Mouse (Mus musculus): ENCODE data around the gene Fzr1.

DNA sequence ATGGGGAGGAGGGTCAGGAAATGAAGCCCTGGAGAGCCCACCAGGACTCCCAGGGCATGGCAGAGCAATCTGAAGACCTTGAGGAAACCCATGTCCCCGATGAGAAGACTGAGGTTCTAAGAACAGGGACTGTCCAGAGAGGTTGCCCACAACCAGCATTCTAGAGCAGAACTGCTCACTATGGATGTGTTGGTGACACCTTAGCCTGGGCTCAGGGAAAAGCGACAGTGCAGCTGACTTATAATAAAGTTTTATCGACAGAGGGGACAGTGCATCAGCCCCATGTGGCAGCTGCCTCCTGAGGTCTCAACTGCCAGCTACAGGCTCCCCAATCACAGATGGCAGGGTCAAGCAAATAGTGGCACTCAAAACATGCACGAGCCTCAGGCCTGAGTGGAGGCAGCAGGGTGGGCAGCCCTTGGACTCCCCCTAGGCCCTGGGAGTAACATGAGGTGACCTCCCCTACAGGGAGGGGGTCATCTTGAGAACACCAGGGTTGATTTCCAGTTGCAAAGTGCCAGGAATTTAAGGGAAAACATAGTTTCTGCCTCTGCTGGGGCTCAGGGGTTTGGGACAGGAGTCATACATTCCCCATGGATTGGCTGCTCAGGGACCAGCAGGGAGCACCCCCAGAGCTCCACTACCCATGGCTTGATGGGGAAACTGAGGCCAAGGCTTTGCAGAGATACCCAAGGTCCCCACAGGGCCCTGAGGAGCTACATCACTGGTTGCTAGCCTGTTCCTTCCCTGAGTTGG, 42.9 kb upstream of the Fzr1 start:
- TF ChIP-seq CTCF (IDR thresholded peaks at IDR 0.05; ENCODE audit: low read depth, low read length) (no peak), EP300 (IDR thresholded peaks at IDR 0.05; ENCODE audit: insufficient read depth, low read depth, low read length) (no peak), POLR2A (IDR thresholded peaks at IDR 0.05; ENCODE audit: insufficient read depth, low read length) (no peak)
